Mouse (Mus musculus) leukemia stem cell, adult 10-12 weeks (primary cell): ENCODE results near the gene Jpt2. TPM values are rescaled to one million over a fixed set of nuclear protein-coding genes. Genes with fewer than 3 reads are reported as not detected.

ENCODE experiments used
- polyA plus RNA-seq: library from polyadenylated mRNA; stranded (reverse); fragments of >175 nt; gene quantifications from 2 replicates; pipeline ENCODE4 v1.2.3, GENCODE M21; 2012; ENCODE audit warnings: low replicate concordance

Jpt2 gene
- polyA plus RNA-seq, result 9.1 and 11.1 TPM in 2 replicates

DNA sequence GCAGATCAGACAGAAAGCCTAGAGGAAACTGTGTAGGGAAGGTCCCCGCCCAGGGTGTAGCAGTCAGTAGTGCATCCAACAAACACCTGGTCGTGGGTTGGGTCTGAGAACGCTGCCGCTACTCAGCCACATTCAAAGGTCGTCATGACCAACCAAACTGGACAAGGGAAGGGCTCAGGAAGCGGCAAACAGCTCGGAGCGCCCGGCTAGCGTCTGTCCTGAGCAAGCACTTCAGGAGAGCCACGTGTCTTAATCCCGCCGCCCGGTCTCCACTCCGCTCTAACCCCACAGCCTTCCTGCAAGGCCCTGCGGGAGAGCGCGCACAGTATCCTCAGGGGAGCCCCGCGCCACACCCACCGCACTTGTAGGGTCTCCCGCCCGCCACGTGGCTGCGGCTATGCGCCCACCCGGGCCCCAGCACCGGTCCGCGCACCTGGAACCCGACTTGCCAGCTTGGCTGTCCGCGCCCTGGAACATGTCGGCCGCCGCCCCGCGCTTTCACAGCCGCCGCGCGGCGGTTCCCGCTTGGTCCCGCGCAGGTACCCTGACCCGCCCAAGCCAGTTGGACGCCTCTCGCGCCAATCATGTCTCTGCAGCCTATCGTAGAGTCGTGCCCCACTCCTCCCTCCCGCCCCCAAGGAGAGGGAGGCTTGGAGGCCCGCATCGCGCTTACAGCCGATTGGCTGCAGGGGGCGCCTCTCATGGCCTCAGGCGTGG, at the start of gene Jpt2:
TSS of gene Jpt2 (minus strand) at position 555 of the 717 bp plus-strand sequence.

DNA sequence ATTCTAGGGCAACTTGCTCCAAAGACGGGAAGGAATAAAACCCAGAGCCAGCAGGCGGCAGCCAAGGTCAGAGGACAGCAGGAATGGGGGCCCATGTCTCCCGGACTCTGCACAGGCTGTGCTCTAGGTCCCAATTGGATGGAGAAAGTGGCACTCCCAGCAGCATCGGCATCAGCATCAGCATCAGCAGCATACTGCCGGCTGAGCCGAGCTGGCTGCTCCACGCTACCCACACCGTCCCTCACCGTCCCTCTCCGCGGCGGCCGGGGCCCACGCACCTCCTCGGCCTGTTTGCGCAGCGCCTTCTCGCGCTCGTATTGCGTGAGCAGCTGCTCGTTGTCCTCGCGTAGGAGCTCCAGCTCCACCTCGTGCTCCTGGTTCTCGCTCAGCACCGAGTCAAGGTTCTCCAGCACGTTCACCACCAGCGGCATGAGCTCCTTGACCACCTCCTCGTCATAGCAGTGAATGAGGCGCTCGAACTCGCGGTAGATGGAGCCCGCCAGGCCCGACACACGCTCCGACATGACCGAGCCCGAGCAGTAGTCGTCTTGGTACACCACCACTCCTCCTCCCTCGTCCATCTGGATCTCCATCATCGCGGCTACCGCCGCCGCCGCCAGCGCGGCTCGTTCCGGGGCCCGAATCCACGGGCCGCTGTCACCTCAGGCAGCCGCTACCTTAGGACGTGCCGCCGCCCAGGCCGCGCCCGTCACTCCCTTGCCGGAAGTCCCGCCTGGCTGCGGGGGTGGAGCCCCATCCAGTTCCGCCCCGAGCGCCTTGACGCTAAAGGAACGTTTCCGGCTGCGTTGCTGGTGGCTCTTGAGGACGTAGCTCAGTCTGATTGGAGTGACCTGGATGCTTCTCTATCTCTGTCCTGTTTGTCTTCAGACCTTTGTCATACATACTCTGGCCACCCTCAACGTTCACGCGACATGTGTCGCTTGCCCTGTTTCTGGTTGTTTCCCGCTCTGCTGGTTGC, 23.9 kb downstream of the Jpt2 start, which contains the start of gene Mapk8ip3:
TSS of gene Mapk8ip3 (minus strand) at position 719 of the 979 bp plus-strand sequence.

DNA sequence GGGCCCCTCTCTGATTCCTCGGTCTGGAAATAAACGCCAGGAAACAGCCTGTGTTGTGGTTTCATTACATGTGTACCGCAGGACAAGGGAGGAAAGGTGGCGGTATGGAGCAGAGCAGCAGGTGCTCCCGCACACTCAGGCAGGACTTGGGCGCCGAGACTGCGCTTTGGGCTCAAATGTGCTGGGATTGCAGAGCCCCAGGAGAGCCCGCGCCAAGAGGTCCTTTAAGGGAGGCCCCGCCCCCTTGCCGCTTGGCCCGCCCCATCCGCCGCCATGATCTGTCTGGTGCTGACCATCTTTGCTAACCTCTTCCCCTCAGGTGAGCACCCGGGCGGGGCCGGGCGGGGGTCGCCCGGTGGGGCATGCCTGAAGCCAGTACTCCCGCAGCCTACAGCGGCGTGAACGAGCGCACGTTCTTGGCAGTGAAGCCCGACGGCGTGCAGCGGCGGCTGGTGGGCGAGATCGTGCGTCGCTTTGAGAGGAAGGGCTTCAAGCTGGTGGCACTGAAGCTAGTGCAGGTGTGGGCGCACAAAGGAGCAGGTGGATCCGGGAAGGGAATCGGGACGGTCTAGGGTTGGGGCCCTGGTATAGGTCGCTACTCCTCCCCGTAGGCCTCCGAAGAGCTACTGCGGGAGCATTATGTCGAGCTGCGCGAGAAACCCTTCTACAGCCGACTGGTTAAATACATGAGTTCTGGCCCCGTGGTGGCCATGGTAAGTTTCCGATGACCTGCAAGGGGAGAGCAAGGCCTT, 64.1 kb downstream of the Jpt2 start, which contains the start of gene Nme3:
TSS of gene Nme3 (plus strand) at position 260 of the 752 bp plus-strand sequence.

DNA sequence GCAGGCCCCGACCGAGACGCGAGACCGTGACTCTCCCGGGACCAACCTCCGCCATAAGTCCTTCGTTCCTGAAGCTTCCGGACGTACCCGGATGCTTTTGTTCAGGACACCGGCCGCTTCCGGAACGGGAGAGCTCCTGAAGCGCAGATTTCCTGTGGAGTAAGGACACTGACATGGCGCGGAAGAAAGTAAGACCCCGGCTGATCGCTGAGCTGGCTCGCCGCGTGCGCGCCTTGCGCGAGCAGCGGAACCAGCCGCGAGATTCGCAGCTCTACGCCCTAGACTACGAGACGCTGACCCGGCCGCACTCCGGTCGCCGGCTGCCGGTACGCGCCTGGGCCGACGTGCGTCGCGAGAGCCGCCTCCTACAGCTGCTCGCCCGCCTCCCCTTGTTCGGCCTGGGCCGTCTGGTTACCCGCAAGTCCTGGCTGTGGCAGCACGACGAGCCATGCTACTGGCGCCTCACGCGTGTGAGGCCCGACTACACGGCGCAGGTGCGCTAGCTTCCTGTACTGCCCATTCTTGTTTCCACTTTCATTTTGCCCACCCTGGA, 65.4 kb downstream of the Jpt2 start, which contains the start of the genes Eme2 and Mrps34:
TSS of gene Eme2 (minus strand) at position 93 of the 553 bp plus-strand sequence.
TSS of gene Mrps34 (plus strand) at position 122 of the 553 bp plus-strand sequence.

Other genes starting within 250 kb of the Jpt2 start
- gene Rnf151, start 242.6 kb downstream of the Jpt2 start, polyA plus RNA-seq, result 0.42 and 0.46 TPM in 2 replicates
- gene Rps2, start 242.6 kb downstream of the Jpt2 start, polyA plus RNA-seq, result 69.0 and 456 TPM in 2 replicates
- gene Ndufb10, start 236.2 kb downstream of the Jpt2 start, polyA plus RNA-seq, result 350 and 503 TPM in 2 replicates
- gene Rpl3l, start 232.9 kb downstream of the Jpt2 start, polyA plus RNA-seq, result not detected in 2 replicates
- 9.9 and 15.7 TPM in 2 replicates for gene Msrb1, start 224.0 kb downstream of the Jpt2 start, polyA plus RNA-seq
- not detected in 2 replicates for gene Hs3st6, start 207.7 kb downstream of the Jpt2 start, polyA plus RNA-seq
- not detected in 2 replicates for gene Meiob, start 156.4 kb downstream of the Jpt2 start, polyA plus RNA-seq
- gene Hagh, start 120.5 kb downstream of the Jpt2 start, polyA plus RNA-seq, result 39.1 and 51.7 TPM in 2 replicates
- 6.2 and 6.5 TPM in 2 replicates for gene Fahd1, start 110.3 kb downstream of the Jpt2 start, polyA plus RNA-seq
- gene Igfals, start 94.7 kb downstream of the Jpt2 start, polyA plus RNA-seq, result 0.14 TPM in 1 of 2 replicates, not detected in the other
- 10.5 and 114 TPM in 2 replicates for gene Nubp2, start 74.3 kb downstream of the Jpt2 start, polyA plus RNA-seq
- gene Spsb3, start 74.0 kb downstream of the Jpt2 start, polyA plus RNA-seq, result 21.6 and 45.5 TPM in 2 replicates
- 31.8 and 37.9 TPM in 2 replicates for gene Eme2, start 65.6 kb downstream of the Jpt2 start, polyA plus RNA-seq
- 81.1 and 115 TPM in 2 replicates for gene Mrps34, start 65.6 kb downstream of the Jpt2 start, polyA plus RNA-seq
- gene Nme3, start 64.2 kb downstream of the Jpt2 start, polyA plus RNA-seq, result 16.0 and 19.6 TPM in 2 replicates
- gene Mapk8ip3, start 23.7 kb downstream of the Jpt2 start, polyA plus RNA-seq, result 38.3 and 49.4 TPM in 2 replicates
- 21.8 and 31.3 TPM in 2 replicates for gene Cramp1l, start 55.1 kb upstream of the Jpt2 start, polyA plus RNA-seq
- 6.6 and 11.9 TPM in 2 replicates for gene Ift140, start 55.4 kb upstream of the Jpt2 start, polyA plus RNA-seq
- gene Tmem204, start 122.9 kb upstream of the Jpt2 start, polyA plus RNA-seq, result 0.61 and 0.64 TPM in 2 replicates
- gene Telo2, start 155.3 kb upstream of the Jpt2 start, polyA plus RNA-seq, result 18.2 and 46.2 TPM in 2 replicates
- not detected in 2 replicates for gene Ptx4, start 160.1 kb upstream of the Jpt2 start, polyA plus RNA-seq
- 27.7 and 32.4 TPM in 2 replicates for gene Clcn7, start 172.7 kb upstream of the Jpt2 start, polyA plus RNA-seq
- not detected in 2 replicates for gene Ccdc154, start 201.8 kb upstream of the Jpt2 start, polyA plus RNA-seq
- gene Gm38655, start 214.8 kb upstream of the Jpt2 start, polyA plus RNA-seq, result not detected in 2 replicates
- 43.9 and 71.2 TPM in 2 replicates for gene BC003965, start 223.9 kb upstream of the Jpt2 start, polyA plus RNA-seq
- 54.2 and 108 TPM in 2 replicates for gene Unkl, start 227.7 kb upstream of the Jpt2 start, polyA plus RNA-seq